Mouse (Mus musculus) left cerebral cortex, postnatal 4 days (tissue): Measurements from ENCODE around the gene Nckipsd. TPM values are rescaled to one million over a fixed set of nuclear protein-coding genes. Genes with fewer than 3 reads are reported as not detected.

Source experiments
- DNase-seq: peaks from one replicate; pipeline ENCODE4 v3.0.0-alpha.2; 2022
- intact Hi-C: fragments of 180-260 bp; cut with DNase I; formaldehyde crosslinking; loops from one replicate; pipeline ENCODE4 v1.15.1; 2025
- total RNA-seq, 2 experiments: library from RNA; stranded (reverse); gene quantifications; 2 replicates each; pipeline ENCODE4 v1.2.3; 2021

The Nckipsd gene
- 10 to 100 TPM; 28.9 to 35.9 TPM for total RNA-seq

GRCm38 (mm10) chr9:108808163-108808665 lies at the start of gene Nckipsd:
Gene Nckipsd (plus strand): TSS chr9:108808368.
- intact Hi-C loops: no loop called here
- peak; percentile 98 for DNase-seq

DNA sequence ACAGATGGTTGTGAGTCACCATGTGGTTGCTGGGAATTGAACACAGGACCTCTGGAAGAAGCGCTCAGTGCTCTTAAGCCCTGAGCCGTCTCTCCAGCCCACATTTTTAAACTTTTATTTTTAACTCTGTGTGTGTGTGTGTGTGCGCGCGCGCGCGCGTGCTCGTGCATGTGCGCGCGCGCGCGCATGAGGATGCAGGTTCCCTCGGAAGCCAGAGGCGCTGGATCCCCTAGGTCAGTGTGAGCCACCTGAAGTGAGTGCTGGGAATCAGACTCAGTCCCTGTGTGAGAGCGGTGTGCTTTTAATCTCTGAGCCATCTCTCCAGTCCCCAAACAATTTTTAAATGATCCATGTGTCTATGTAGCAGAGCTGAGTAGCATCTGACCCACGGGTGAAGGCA lies 49.0 kb upstream of the Nckipsd start:
- intact Hi-C loops: no loop called here
- DNase-seq: no peak

DNA sequence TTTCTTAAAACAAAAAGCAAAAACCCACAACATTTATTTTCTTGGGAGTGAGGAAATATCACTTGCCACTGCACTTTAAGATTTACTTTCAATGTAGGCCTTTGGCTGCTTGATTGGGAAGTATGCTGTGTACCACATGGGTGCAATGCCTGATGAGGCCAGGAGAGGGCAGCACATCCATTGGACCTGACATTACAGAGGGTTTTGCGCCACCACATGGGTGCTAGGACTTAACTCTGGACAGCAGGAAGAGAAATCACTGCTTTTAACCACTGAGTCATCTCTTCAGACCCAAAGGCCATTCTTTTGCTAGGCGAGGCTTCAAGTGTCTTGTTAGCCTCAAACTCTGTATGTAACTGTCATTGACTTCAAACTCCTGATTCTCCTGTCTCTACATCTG lies 48.4 kb upstream of the Nckipsd start:
- DNase-seq: peak; percentile 57
- intact Hi-C loops: no loop called here

DNA sequence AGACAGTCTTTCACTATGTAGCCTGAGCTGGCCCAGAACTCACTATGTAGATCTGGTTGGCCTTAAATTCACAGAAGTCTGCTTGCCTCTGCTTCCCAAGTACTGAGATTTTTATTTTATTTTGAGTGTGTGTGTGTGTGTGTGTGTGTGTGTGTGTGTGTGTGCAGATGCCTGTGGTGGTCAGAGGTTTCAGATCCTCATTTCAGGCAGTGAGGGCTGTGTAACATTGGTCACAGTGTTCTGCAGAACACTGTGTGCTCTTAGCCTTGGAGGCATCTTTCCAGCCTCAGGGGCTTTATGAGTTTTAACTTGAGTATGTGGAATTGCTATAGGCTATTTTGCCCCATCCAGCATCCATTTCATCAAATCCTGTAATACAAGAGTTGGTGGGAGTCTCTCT lies 46.6 kb upstream of the Nckipsd start:
- intact Hi-C loops: no loop called here
- DNase-seq: no peak

DNA sequence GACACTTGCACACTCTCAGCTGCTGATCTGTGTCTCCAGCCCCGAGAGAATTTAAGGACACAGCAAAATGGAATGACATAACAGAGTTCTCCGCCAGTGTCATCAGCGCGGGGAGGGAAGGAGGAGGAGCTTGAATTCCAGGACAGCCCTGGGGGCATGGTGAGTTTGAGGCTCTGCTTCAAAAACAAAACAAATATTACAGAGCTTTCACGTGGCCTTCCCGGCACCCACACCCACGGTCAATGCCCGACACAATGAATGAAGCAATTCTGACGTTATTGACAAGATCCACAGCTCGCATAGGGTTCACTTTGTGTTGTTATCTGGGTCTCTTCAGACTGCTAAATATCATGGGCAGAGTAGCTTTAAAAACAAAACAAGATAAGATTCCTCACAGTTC lies 43.2 kb upstream of the Nckipsd start:
- no peak for DNase-seq
- intact Hi-C loops: no loop called here

- DNase-seq: no peak
- intact Hi-C loops: no loop called here
Observed at GRCm38 (mm10) chr9:108776614-108777013, 31.6 kb upstream of the Nckipsd start.

DNA sequence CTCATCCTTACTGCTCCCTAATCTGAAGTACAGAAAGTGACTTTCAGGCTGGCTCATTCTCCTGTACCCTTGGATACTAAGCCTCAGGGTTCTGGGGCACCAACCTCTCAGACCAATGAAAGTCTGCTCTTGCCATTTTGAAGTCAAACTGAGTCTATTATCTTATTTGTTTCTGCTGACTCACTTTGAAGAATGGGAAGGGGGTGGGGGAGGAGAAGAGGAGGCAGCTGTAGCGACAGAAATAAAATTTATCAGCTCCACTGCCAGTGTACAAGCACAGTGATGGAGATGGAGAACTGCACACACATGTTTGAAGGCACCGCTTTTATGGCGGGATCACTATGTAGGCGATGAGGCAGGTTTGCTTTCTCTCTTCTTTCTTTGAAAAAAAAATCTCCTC lies 30.9 kb upstream of the Nckipsd start:
- DNase-seq: no peak
- intact Hi-C loops: no loop called here

DNA sequence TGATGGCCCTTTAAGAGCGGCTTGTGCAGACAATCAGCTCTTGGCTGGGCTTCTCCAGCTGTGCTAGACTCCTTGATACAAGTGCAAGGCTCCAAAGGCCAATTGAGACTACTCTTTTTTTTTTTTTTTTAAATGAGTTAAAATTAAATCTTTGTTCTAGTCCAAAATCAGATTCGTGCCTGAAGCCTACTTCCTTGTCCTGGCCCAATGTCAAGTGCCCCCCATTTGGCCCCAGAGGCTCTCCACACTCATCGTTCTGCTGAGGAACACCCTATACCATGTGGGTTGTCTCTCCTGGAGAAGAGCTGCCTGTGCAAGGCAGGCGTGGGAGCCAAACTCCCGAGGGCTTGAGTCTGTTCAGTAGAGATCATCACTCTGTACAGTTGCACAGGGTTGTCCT lies 27.2 kb upstream of the Nckipsd start:
- intact Hi-C loops: no loop called here
- DNase-seq: no peak

- no peak for DNase-seq
- intact Hi-C loops: no loop called here
Observed at GRCm38 (mm10) chr9:108781891-108782290, 26.3 kb upstream of the Nckipsd start.

DNA sequence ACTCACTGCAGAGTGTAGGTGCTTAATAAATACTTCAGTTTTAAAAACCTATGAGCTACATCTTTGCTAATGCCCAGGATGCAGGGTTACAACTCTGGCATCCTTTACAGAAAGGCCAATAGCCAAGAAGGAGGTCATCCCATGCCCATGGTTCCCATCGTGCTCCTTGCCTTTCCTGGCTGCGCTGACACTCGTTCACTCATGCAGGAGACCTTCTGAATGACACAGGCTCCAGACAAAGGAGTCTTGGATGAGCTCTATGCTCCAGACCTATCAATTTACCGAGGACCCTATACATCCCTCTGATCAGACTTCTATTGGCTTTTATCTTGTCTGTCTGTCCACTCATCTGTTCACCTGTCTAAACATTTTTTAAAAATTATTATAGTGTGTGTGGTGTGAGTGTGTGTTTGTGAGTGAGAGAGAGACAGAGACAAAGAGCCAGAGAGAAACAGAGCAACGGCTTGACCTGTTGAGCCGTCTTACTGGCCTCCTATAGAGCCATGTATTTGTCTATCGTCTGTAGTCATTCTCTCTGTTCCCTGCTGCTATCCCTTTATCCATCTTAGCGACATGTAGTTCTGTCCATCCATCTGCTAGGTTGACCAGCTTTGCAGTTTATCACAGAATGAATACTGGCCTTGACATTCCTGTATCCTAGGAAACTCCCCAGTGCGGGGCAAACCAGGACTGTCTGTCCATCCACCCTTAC lies 25.2 kb upstream of the Nckipsd start:
- intact Hi-C loops: no loop called here
- DNase-seq: peak; percentile 27

DNA sequence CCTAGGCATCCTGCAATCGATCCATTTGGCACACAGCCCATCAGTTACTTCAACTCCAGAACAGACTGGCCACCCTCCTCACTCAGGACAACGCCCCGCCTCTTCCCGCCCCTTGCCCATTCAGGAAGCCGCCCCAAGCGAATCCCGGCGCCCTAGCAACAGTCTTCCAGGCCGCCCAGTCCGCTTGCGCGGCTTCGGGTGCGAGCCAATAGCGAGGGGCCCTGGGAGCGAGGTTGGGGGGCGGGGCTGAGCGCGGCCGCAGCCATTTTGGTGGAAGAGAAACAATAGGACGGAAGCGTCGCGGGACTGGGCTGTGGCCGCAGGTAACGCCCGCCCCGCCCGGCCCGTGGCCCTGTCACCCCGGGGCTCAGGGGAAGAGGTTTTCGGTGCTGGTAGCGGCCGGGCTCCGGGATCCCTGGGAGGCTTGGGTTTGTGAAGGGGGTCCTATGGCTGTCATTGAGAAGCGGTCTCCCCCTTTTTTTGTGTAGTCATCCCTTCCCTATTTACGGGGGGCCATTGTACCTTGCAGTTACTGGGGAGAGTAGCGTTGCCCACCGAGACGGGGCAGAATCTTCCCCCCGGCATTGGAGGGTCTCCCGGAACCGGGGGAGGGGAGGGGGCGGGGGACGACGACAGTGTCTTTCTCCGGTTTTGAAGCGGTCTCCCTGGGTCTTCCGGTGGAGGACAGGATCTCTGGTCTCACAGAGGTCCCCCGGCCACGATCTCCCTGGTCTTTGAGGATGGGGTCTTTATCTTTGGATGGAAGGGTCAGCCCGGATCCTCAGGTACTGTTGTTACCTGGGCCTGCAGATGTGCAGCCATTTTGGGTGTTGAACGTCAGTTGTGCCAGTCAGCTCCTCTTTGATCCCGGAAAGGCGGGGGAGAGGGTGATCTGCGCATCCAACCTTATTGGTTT lies 24.4 kb upstream of the Nckipsd start, which contains the start of gene Ip6k2:
Gene Ip6k2 (plus strand): TSS at position 249 of the 916 bp plus-strand sequence.
- intact Hi-C loops: no loop called here
- peak; percentile 99 for DNase-seq

- DNase-seq: no peak
- intact Hi-C loops: no loop called here
Observed at GRCm38 (mm10) chr9:108785416-108785815, 22.8 kb upstream of the Nckipsd start.

- no peak for DNase-seq
- intact Hi-C loops: no loop called here
Observed at GRCm38 (mm10) chr9:108786494-108786893, 21.7 kb upstream of the Nckipsd start.

GRCm38 (mm10) chr9:108787080-108787479 lies 21.1 kb upstream of the Nckipsd start:
- intact Hi-C loops: no loop called here
- no peak for DNase-seq

DNA sequence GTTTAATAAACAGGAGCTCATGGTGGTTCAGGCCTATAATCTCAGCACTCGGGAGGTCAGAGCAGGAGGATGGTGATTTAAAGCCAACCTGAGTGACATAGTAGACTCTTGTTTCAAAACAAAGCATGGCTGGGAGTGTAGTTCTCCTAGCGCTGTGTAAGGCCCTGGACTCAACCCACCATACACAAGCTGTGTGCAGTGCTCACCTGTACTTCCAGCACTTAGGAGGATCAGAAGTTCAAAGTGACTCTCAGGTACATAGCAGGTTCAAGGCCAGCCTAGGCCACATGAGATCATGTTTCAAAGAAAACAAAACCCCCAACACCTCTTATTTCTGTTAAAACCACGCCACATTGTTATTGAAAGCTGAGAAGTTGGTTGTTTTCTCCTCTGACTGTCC lies 19.5 kb upstream of the Nckipsd start:
- DNase-seq: no peak
- intact Hi-C loops: no loop called here

- no peak for DNase-seq
- intact Hi-C loops: no loop called here
Observed at GRCm38 (mm10) chr9:108792307-108792706, 15.9 kb upstream of the Nckipsd start.

DNA sequence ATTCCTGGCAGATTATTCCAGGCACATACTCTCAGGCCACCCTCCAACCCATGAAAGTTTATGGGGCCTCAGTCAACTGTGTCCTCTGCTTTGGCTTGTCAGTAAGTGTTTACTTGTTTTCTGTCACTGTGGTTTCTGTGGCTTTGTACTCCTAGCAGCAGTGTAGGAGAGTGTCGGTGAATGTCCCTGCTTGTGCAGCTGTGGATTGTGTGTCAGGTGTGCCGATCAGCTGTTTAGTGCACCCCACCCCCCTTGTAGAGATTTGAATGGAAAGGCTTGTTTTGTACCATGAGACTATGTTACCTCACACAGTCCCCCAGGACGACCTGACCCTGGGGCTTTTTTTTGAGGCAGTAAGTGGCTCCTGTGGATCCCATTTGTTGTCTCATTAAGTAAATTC lies 15.4 kb upstream of the Nckipsd start:
- intact Hi-C loops: no loop called here
- no peak for DNase-seq

- intact Hi-C loops: no loop called here
- DNase-seq: no peak
Observed at GRCm38 (mm10) chr9:108795281-108795680, 12.9 kb upstream of the Nckipsd start.

GRCm38 (mm10) chr9:108795762-108796161 lies 12.4 kb upstream of the Nckipsd start:
- intact Hi-C loops: no loop called here
- no peak for DNase-seq

DNA sequence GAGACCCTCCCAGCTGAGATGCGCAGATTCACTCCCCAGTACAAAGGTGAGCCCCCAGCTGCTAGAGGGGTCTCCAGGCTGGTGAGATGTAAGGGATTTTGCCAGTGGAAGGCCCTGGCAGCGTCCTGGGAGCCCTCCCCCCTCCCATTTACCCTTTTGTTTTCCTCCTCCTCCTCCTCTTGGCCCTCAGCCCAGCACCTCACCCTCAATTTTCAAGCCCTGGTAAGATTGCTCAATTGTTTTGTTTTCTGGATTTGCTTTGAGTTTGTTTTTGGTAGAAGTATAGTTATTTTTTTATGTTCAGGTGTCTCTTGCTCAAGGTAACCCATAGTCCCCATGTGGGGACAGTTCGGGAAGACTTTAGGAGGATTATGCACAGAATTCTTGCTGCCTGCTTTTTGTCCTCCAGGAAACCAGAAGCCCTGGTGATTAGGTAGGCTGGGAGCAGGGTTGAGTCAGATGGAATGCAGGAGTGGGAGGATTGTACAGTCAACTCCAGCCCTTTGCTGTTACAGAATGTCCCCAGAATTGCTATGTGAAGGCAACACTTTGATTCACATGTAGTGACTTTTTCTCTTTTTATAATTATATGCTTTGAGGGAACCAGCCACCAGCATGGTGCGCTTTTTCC lies 11.7 kb upstream of the Nckipsd start:
- no peak for DNase-seq
- intact Hi-C loops: no loop called here

- intact Hi-C loops: no loop called here
- no peak for DNase-seq
Observed at GRCm38 (mm10) chr9:108797477-108797876, 10.7 kb upstream of the Nckipsd start.
